Mouse (Mus musculus) G1E (cell line): Measurements from ENCODE around the gene Cyb5r1. TPM values are rescaled to one million over a fixed set of nuclear protein-coding genes. Genes with fewer than 3 reads are reported as not detected.
A peak's percentile ranks its signal among the peaks of the same experiment; 100 is the strongest.
"Not testable (repeated sequence)": the region's sequence is repeated elsewhere in the genome, so short reads cannot be mapped to it uniquely, and the experiment has no call there.

Experiments
- ATAC-seq: 2 replicates; pipeline ENCODE4 v1.8.0; 2016; ENCODE audit warnings: mild to moderate bottlenecking; ENCODE audit not compliant: insufficient number of reproducible peaks, poor library complexity, low FRiP score, severe bottlenecking; ENCODE audit errors: extremely low read depth
- DNase-seq: peaks from one replicate; pipeline ENCODE4 v3.0.0; 2012; ENCODE audit warnings: low spot score
- H3K27me3 ChIP-seq: 2 replicates; pipeline ENCODE4 v1.6.1; 2012; ENCODE audit warnings: mild to moderate bottlenecking, low read length, inconsistent platforms; ENCODE audit not compliant: insufficient read depth
- H3K36me3 ChIP-seq: replicated peaks from 2 replicates; pipeline ENCODE3; 2012; ENCODE audit warnings: mild to moderate bottlenecking, inconsistent platforms
- H3K4me1 ChIP-seq: 2 replicates; pipeline ENCODE4 v1.6.1; 2012; ENCODE audit warnings: low read depth, low read length, inconsistent platforms, mixed read lengths; ENCODE audit not compliant: insufficient read depth
- H3K4me3 ChIP-seq: 2 replicates; pipeline ENCODE4 v1.5.1; 2012; ENCODE audit warnings: low read depth, mild to moderate bottlenecking, inconsistent platforms, low read length, moderate library complexity, mixed read lengths
- H3K9me3 ChIP-seq: replicated peaks from 2 replicates; pipeline ENCODE4 v1.6.1; 2012; ENCODE audit warnings: inconsistent platforms
- CTCF ChIP-seq: IDR thresholded peaks from 2 replicates; pipeline ENCODE4 v1.5.1; 2012; ENCODE audit warnings: low read depth, low read length, inconsistent platforms, mixed read lengths
- GATA1 ChIP-seq: IDR thresholded peaks from 2 replicates; pipeline ENCODE4 v1.6.1; 2012; ENCODE audit warnings: borderline replicate concordance, low read length, inconsistent platforms, mixed read lengths
- GATA2 ChIP-seq: IDR thresholded peaks from 2 replicates; pipeline ENCODE4 v1.6.1; 2012; ENCODE audit warnings: low read depth, low read length, inconsistent platforms, borderline replicate concordance
- POLR2AphosphoS5 ChIP-seq: IDR thresholded peaks from 2 replicates; pipeline ENCODE4 v1.6.1; 2012; ENCODE audit warnings: low read depth, low read length, inconsistent platforms; ENCODE audit not compliant: insufficient replicate concordance
- TAL1 ChIP-seq: conservative IDR thresholded peaks from 2 replicates; pipeline ENCODE4 v1.6.1; 2012; ENCODE audit warnings: low read depth, low read length, inconsistent platforms, mixed read lengths
- polyA plus RNA-seq: library from polyadenylated mRNA; stranded (reverse); fragments of >175 nt; gene quantifications from 2 replicates; pipeline ENCODE4 v1.2.3, GENCODE M21; 2012
- total RNA-seq, 2 experiments: library from RNA; stranded (forward) in 1 of 2; stranded (reverse) in 1 of 2; fragments of 200-1000 nt in 1 of 2; fragments of >200 nt in 1 of 2; fragmentation: Nextera tagmentation in 1 of 2; gene quantifications; 2 replicates each; pipeline ENCODE4 v1.2.3; 2014 to 2017

Cyb5r1 gene
- total and polyA plus RNA-seq, 3 experiments: 42.1 to 115 (median 59.5) TPM

- Histone ChIP-seq H3K27me3 (no peaks in the 10 kb centered on the region), H3K4me1 (peaks cover 85% of the 10 kb centered on the region), H3K4me3 (no peak overlapping the region), H3K9me3 (no peaks in the 10 kb centered on the region), H3K36me3 (peaks cover 76% of the 10 kb centered on the region)
- ATAC-seq (no peak), DNase-seq (no peak)
- no peak for TF ChIP-seq CTCF
- TF ChIP-seq POLR2AphosphoS5: no peak
- no peak for TF ChIP-seq TAL1
- no peak for TF ChIP-seq GATA2
- no peak for TF ChIP-seq GATA1
These were observed 14.5 kb downstream of the Cyb5r1 start for GRCm38 (mm10) chr1:134419751-134420458.

- Histone ChIP-seq H3K36me3 (peaks cover 91% of the 10 kb centered on the region), H3K27me3 (no peaks in the 10 kb centered on the region), H3K4me3 (peak overlapping the region; percentile 36; the same call in 1 of the 2 replicates), H3K4me1 (peaks cover 94% of the 10 kb centered on the region), H3K9me3 (no peaks in the 10 kb centered on the region)
- no peak for ATAC-seq
- DNase-seq: no peak
- TF ChIP-seq GATA1 (no peak), CTCF (no peak), TAL1 (no peak), GATA2 (no peak), POLR2AphosphoS5 (no peak)
These were observed 18.6 kb downstream of the Cyb5r1 start for GRCm38 (mm10) chr1:134423911-134424310.

DNA sequence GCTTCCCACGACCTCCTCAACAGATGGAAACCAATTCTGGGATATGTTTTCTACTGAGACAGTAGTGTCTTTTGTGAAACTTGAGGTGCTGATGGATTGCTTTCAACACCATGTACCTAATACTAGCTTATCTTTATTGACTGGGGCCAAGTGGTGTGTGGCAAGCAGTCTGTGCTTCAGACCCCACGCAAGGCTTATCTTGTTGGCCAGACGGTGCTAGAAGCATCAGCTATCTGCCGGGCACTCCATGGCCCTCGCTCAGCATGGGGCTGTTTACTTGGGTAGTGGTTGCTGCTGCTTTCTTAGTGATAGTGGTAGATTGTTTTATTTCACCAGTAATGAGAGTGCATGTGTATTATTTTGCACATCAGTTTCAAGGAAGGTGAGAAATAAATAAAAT is 20.9 kb downstream of the Cyb5r1 start:
- ATAC-seq (peak; percentile 98), DNase-seq (peak; percentile 94)
- H3K36me3 ChIP-seq: peaks cover 91% of the 10 kb centered on the region
- H3K4me3 ChIP-seq: peak overlapping the region; percentile 16; the same call in 1 of the 2 replicates
- H3K4me1 ChIP-seq: peaks cover 83% of the 10 kb centered on the region
- TF ChIP-seq POLR2AphosphoS5: no peak
- TF ChIP-seq GATA2: peak; percentile 76; the same call in 1 of the 2 replicates
- no peak for TF ChIP-seq GATA1
- peak; percentile 99 for TF ChIP-seq TAL1
- H3K9me3 ChIP-seq: no peaks in the 10 kb centered on the region
- H3K27me3 ChIP-seq: no peaks in the 10 kb centered on the region

GRCm38 (mm10) chr1:134433002-134433401 is 27.6 kb downstream of the Cyb5r1 start:
- DNase-seq (no peak), ATAC-seq (no peak)
- peaks cover 57% of the 10 kb centered on the region for H3K36me3 ChIP-seq
- TF ChIP-seq TAL1 (no peak), CTCF (no peak), GATA1 (no peak), POLR2AphosphoS5 (no peak), GATA2 (no peak)
- no peak overlapping the region for H3K4me3 ChIP-seq
- H3K4me1 ChIP-seq: peaks cover 56% of the 10 kb centered on the region
- H3K9me3 ChIP-seq: no peaks in the 10 kb centered on the region
- H3K27me3 ChIP-seq: no peaks in the 10 kb centered on the region

DNA sequence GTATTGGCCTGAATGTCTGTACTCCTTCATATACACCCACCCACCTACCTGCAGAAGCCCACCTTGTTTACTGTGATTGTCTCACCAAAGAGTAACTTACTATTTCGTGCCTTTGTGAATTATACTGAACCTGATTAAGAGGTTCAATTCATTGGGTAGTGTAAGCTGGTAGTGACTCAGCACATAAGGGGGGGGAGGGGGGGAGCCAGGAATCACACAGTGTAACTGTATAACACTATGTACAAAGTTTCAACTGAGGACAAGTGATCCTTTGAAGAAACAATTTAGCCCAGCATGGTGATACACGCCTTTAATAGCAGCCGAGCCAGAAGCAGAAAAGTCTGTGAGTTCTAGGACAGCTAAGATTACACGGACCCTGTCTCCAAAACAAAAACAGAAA is 28.1 kb downstream of the Cyb5r1 start:
- DNase-seq (no peak), ATAC-seq (no peak)
- TF ChIP-seq GATA1 (no peak), GATA2 (no peak), TAL1 (no peak), CTCF (no peak), POLR2AphosphoS5 (no peak)
- Histone ChIP-seq H3K27me3 (no peaks in the 10 kb centered on the region), H3K9me3 (no peaks in the 10 kb centered on the region), H3K36me3 (peaks cover 56% of the 10 kb centered on the region), H3K4me1 (peaks cover 55% of the 10 kb centered on the region), H3K4me3 (no peak overlapping the region)

- ATAC-seq: peak; percentile 72
- DNase-seq: peak; percentile 49
- H3K4me1 ChIP-seq: peaks cover 54% of the 10 kb centered on the region
- peak; percentile 80 for TF ChIP-seq CTCF
- TF ChIP-seq TAL1: no peak
- peaks cover 43% of the 10 kb centered on the region for H3K36me3 ChIP-seq
- H3K4me3 ChIP-seq: peak overlapping the region; percentile 54
- H3K27me3 ChIP-seq: no peaks in the 10 kb centered on the region
- no peaks in the 10 kb centered on the region for H3K9me3 ChIP-seq
These were observed 30.1 kb downstream of the Cyb5r1 start for GRCm38 (mm10) chr1:134435414-134435813.

- TF ChIP-seq GATA2 (no peak), POLR2AphosphoS5 (no peak), CTCF (no peak), TAL1 (no peak), GATA1 (no peak)
- Histone ChIP-seq H3K4me3 (no peak overlapping the region), H3K9me3 (peaks cover 2% of the 10 kb centered on the region), H3K4me1 (peaks cover 33% of the 10 kb centered on the region), H3K36me3 (peaks cover 17% of the 10 kb centered on the region), H3K27me3 (no peaks in the 10 kb centered on the region)
- no peak for ATAC-seq
- DNase-seq: no peak
These were observed 35.1 kb downstream of the Cyb5r1 start for GRCm38 (mm10) chr1:134440437-134440836.

DNA sequence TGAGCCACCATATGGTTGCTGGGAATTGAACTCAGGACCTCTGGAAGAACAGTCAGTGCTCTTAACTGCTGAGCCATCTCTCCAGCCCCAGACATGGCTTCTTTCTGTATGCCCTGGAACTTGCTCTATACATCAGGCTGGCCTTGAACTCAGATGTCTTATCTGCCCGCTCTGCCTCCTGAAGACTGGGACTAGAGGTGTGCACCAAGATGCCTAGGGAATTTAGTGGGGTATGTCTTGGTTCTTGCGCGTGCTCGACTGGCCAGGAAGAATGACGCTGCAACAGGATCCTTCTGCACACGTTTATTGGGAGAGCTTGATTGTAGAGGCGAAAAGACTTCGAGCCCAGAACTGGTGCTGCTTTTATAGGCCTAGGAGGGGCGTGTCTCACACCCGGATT is 36.4 kb downstream of the Cyb5r1 start:
- not testable (repeated sequence) for DNase-seq, H3K9me3 ChIP-seq, H3K4me3 ChIP-seq, ATAC-seq, H3K27me3 ChIP-seq
- peaks cover 27% of the 10 kb centered on the region for H3K4me1 ChIP-seq
- peaks cover 21% of the 10 kb centered on the region for H3K36me3 ChIP-seq
